Mouse (Mus musculus) testis, adult 2 months (tissue): ENCODE results near the gene Camkv.

Experiments
- CTCF ChIP-seq: fragments of 200-500 bp; IDR thresholded peaks from 2 replicates; pipeline ENCODE4 v1.5.1; 2012; ENCODE audit warnings: low read depth, mild to moderate bottlenecking, inconsistent platforms, low read length, moderate library complexity; ENCODE audit not compliant: control insufficient read depth, insufficient read depth, insufficient replicate concordance
- POLR2A ChIP-seq: fragments of 200-500 bp; IDR thresholded peaks from 2 replicates; pipeline ENCODE4 v1.6.1; 2012; ENCODE audit warnings: low read depth, mild to moderate bottlenecking, inconsistent platforms, low read length, moderate library complexity; ENCODE audit not compliant: control insufficient read depth

DNA sequence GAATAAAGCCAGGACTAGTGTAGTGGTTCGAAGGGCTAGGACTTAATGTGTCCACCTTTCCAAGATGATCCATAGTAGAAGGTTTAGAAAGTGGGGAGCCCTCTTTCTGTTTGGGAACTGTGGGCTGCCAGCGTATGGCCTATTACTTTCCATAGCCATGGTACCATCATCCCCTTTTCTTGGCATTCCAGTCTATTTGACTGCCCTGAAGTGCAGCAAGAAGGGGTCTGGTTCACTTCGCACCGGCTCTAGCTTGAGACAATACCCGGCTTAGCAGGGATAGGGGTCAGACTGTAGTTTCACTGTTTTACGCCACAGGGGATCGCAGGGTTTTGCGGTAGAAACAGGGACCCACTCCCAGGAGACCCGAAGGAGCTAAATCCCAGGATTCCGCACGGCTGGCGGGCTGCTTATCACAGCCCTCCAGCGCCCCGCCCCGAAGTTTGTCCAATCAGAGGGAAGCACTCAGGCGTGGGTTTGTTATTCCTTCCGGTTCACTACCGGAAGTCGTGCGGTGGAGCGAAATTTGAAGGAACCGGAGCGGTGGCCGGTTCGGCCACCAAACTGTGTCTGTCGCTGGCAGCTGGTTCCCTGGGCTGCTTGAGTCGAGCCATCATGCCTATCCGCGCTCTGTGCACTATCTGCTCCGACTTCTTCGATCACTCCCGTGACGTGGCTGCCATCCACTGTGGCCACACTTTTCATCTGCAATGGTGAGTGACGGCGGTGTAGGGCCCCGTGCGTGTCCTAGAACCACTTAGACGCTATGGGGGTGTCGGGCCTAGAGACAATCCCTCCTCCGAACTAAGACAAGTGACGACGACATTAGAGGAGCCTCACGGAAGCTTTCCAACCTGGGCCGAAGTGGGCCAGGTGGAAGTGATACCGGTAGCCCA lies 15.2 kb downstream of the Camkv start:
- TF ChIP-seq CTCF (no peak; the same call in 1 of the 2 replicates), POLR2A (peak; percentile 75)
